Mouse (Mus musculus) embryonic facial prominence, embryonic 12.5 days (tissue): ENCODE data around the gene Mest. TPM values are rescaled to one million over a fixed set of nuclear protein-coding genes. Genes with fewer than 3 reads are reported as not detected.

Source experiments
- ATAC-seq: fragments of 200-750 bp; cut with Nextera tagmentation; 2 replicates; pipeline ENCODE4 v1.8.0; 2017; ENCODE audit not compliant: insufficient number of reproducible peaks, insufficient read depth, low FRiP score, low TSS enrichment
- H3K27ac ChIP-seq: fragments of 300-500 bp; sonication (generic); 2 replicates; pipeline ENCODE4 v1.5.1; 2016; ENCODE audit warnings: mild to moderate bottlenecking
- H3K27me3 ChIP-seq: fragments of 300-500 bp; sonication (generic); 2 replicates; pipeline ENCODE4 v1.6.1; 2016; ENCODE audit warnings: mild to moderate bottlenecking, moderate library complexity
- H3K36me3 ChIP-seq: fragments of 300-500 bp; sonication (generic); 2 replicates; pipeline ENCODE4 v1.6.1; 2016; ENCODE audit warnings: mild to moderate bottlenecking
- H3K4me1 ChIP-seq: fragments of 300-500 bp; sonication (generic); 2 replicates; pipeline ENCODE4 v1.6.1; 2016
- H3K4me2 ChIP-seq: fragments of 300-500 bp; sonication (generic); replicated peaks from 2 replicates; pipeline ENCODE4 v1.6.1; 2016; ENCODE audit warnings: mild to moderate bottlenecking, moderate library complexity
- H3K4me3 ChIP-seq: fragments of 300-500 bp; sonication (generic); 2 replicates; pipeline ENCODE4 v1.5.1; 2016; ENCODE audit warnings: mild to moderate bottlenecking
- H3K9ac ChIP-seq: fragments of 300-500 bp; sonication (generic); 2 replicates; pipeline ENCODE4 v1.6.1; 2016; ENCODE audit warnings: mild to moderate bottlenecking, moderate library complexity
- H3K9me3 ChIP-seq: fragments of 300-500 bp; sonication (generic); 2 replicates; pipeline ENCODE4 v1.6.1; 2016; ENCODE audit warnings: mild to moderate bottlenecking, moderate library complexity
- WGBS: fragments of 180-500 bp; shearing (Covaris S2); methylation state at CpG from one replicate; pipeline ENCODE4 v1.1.7; 2016; 5-methylcytosine and 5-hydroxymethylcytosine counted together
- microRNA counts: library from miRNA; unstranded; fragments of <30 nt; microRNA quantifications from one replicate; lab custom pipeline; 2017
- microRNA-seq: library from miRNA; unstranded; fragments of <30 nt; microRNA quantifications from one replicate; pipeline ENCODE4, GENCODE M21; 2017
- polyA plus RNA-seq: library from polyadenylated mRNA; unstranded; fragments of >200 nt; fragmentation: Nextera tagmentation; extraction: Ambion mirVana; gene quantifications from 2 replicates; pipeline ENCODE4 v1.2.1, GENCODE M21; 2016

The Mest gene
- polyA plus RNA-seq, 1 experiment from 2014 or later, result 1,207 TPM

DNA sequence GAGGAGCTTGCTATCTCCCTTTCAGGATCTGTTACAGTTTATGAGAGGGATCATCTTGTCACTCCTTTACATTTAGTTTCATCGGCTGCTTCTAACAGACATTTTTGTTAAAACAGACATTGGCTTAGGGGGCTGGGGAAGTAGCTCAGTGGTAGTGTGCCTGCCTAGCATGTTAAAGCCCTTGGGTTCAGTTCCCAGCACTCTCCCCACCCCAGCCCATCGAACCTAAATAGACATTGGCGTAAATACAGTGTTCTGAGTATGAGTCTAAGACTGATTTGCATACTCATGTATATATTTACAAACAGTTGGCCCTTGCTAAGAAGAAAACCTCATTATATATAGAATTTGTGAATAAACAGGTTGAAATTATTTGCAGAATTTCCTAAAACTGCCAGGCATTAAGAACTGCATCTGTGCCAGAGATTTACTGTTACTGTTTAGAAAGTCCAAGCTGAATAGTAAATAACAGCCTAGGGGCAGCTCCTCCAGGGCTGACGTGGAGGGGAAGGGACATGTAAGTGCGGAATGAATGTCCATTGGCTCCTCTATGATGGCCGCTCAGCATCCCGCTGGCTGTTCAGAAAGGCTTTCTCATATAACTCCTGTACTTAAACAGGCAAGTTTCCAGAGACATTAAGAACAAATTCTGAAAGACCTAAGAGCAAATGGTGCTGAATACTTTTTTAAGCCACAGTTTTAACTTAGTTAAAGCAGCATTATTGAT is 24.4 kb downstream of the Mest start:
- Histone ChIP-seq H3K4me1 (no peaks in the 10 kb centered on the region), H3K4me3 (no peak overlapping the region), H3K27me3 (no peaks in the 10 kb centered on the region), H3K9ac (no peak overlapping the region), H3K36me3 (peaks cover 63% of the 10 kb centered on the region), H3K27ac (no peak overlapping the region), H3K9me3 (no peaks in the 10 kb centered on the region), H3K4me2 (no peak overlapping the region)
- ATAC-seq, result no peak
- 71% methylated on average over 7 of the region's 7 CpGs for WGBS

DNA sequence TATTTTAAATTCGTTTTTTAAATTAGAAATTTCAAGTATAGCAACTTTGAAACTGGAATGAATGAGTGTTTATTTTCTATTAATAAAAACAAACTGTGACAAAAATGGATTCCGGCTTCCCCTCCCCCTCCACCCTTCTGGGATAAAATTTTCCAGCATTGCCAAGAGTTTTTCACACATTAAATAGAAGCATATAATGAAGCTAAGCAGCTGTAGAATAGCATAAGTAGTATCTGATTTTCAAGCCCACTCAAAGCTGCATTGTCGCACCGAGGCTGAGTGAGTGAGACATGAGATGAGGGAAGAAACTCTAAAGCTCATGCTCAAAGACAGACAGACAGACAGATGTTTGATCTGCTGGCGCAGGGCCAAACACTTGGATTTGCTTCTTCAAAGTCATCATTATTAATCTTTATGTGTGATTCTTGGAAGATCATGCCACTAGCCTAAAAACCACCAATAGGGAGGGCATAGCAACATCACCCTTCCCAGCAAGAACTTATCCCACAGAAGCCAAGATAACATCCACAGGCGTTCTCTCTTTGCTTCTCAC is 25.1 kb downstream of the Mest start:
- Histone ChIP-seq H3K9me3 (no peaks in the 10 kb centered on the region), H3K27ac (no peak overlapping the region), H3K27me3 (no peaks in the 10 kb centered on the region), H3K4me2 (no peak overlapping the region), H3K9ac (no peak overlapping the region), H3K4me3 (no peak overlapping the region), H3K36me3 (peaks cover 58% of the 10 kb centered on the region), H3K4me1 (no peaks in the 10 kb centered on the region)
- 72% methylated on average over 6 of the region's 6 CpGs for WGBS
- ATAC-seq, result no peak

DNA sequence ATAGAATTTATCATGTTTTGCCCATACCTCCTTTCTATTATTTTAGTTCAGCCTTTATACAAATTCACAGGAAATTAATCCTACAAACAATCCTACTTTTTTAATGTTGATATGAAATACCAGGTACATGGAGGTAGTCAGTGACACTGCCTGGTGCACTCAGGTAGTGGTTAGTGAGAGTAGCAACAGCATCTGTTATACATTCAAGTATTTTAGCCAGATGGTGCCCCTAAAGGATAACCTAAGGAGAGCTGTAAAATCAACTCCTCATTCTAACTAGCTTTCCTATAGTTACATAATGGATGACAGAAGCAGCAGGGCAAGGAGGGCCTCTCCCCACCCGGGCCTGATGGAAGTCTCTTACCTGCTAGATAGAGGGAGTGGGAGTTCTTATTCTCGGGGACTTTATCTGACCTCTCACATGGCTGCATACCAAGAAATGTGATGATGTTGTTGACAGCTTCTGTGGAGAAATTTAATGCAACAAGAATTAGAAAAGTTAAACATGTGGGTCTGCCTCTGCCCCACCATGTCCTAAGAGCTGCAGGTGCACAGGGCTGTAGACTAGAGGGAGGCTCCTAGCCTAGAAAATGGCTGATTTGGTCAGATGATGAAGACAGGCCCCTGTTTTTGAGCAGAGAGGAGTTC is 25.8 kb downstream of the Mest start:
- no peaks in the 10 kb centered on the region for H3K4me1 ChIP-seq
- no peak overlapping the region for H3K9ac ChIP-seq
- no peaks in the 10 kb centered on the region for H3K9me3 ChIP-seq
- no peak overlapping the region for H3K4me3 ChIP-seq
- no peak overlapping the region for H3K4me2 ChIP-seq
- H3K27me3 ChIP-seq, result no peaks in the 10 kb centered on the region
- WGBS, result 41% methylated on average over 2 of the region's 2 CpGs
- H3K36me3 ChIP-seq, result peaks cover 50% of the 10 kb centered on the region
- H3K27ac ChIP-seq, result no peak overlapping the region
- no peak for ATAC-seq

DNA sequence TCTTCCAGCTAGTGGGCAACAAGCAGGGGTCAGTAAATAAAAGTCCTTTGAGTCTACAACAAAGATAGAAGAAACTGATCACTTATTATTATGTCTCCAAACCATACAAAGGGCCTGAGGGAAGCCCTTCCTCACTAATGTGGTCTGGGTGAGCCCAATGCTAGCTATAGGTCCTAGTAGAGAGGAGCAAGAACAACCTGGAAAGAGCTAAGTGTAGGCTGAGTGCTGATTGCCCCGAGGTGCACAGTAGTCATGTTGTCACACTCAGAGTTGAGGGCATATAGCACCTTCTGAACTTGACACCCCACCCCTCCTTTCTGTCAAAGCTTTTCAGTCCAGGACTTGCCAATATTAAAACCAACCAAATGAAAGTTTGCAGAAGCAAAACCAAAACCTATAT is 26.5 kb downstream of the Mest start:
- no peak overlapping the region for H3K9ac ChIP-seq
- H3K4me3 ChIP-seq, result no peak overlapping the region
- 0 out of 2 replicates have a peak, but pooled peaks have one; percentile 62 for ATAC-seq
- no peaks in the 10 kb centered on the region for H3K27me3 ChIP-seq
- no peak overlapping the region for H3K27ac ChIP-seq
- H3K9me3 ChIP-seq, result no peaks in the 10 kb centered on the region
- no peaks in the 10 kb centered on the region for H3K4me1 ChIP-seq
- 78% methylated on average over 1 of the region's 1 CpGs for WGBS
- H3K4me2 ChIP-seq, result no peak overlapping the region
- peaks cover 46% of the 10 kb centered on the region for H3K36me3 ChIP-seq

DNA sequence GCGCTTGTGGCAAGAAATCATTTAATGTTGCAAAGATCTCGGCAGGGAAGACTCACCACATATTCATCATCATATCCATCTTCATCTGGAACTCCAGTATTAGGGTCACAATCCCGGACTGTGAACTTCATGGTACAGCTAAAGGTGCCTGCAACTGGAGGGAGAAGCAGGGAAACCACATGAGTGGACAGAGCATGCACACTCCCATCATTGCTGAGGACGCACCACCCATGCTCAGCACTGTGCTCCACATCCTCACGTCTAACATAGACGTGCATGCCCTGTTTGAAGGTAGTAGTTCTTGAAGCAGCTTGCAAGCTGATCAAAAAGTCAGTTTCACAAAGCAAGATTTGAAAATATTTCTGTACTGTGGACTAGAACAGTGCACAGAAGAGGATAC is 27.1 kb downstream of the Mest start:
- Histone ChIP-seq H3K4me1 (no peaks in the 10 kb centered on the region), H3K36me3 (peaks cover 40% of the 10 kb centered on the region), H3K4me2 (no peak overlapping the region), H3K27me3 (no peaks in the 10 kb centered on the region), H3K9ac (no peak overlapping the region), H3K27ac (no peak overlapping the region), H3K4me3 (no peak overlapping the region), H3K9me3 (no peaks in the 10 kb centered on the region)
- WGBS, result 85% methylated on average over 6 of the region's 6 CpGs
- ATAC-seq, result no peak

DNA sequence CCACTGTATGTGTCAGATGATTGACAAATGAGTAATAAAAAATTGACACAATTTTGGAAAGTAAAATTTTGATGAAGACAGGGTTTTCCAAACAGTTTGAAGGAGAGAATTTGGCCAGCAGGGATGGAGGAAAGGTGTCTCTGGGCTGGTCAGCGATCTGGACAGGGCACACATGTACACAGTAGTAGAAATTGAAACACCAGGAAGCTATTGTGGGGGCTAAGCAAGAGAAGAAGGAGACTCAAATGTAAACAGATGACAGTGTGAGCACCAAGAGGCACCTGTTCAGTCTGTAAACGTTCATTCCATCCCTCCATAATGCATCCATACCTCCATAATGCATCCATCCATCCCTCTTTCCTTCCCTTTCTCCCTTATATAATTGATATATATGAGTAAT is 27.9 kb downstream of the Mest start:
- ATAC-seq, result 0 out of 2 replicates have a peak, but pooled peaks have one; percentile 54
- H3K27ac ChIP-seq, result no peak overlapping the region
- H3K4me3 ChIP-seq, result no peak overlapping the region
- no peaks in the 10 kb centered on the region for H3K4me1 ChIP-seq
- H3K27me3 ChIP-seq, result no peaks in the 10 kb centered on the region
- H3K36me3 ChIP-seq, result peaks cover 35% of the 10 kb centered on the region
- H3K9me3 ChIP-seq, result no peaks in the 10 kb centered on the region
- H3K9ac ChIP-seq, result no peak overlapping the region
- H3K4me2 ChIP-seq, result no peak overlapping the region
- 79% methylated on average over 2 of the region's 2 CpGs for WGBS

MicroRNA genes within 50 kb of the gene (microRNA counts, 519-probe panel; counts per million panel counts)
- microRNA mmu-miR-335-3p (lab: Ali Mortazavi, UCI) (3,780 counts per million, percentile 75 among the panel's probes with 10 or more counts), microRNA mmu-miR-335-5p (lab: Ali Mortazavi, UCI) (7,515 counts per million, percentile 98 among the panel's probes with 10 or more counts)

Small RNA genes within 50 kb of the gene (microRNA-seq; reads per million reads assigned to microRNA genes)
- 76,609 reads per million, percentile 100 among the genes with 10 or more reads in this experiment for gene Mir335

Other genes with a start within 250 kb of the Mest start
- 37.8 and 38.6 TPM in 2 replicates for gene Tmem209, start 213.8 kb upstream of the Mest start, polyA plus RNA-seq
- gene Ssmem1, start 213.7 kb upstream of the Mest start, polyA plus RNA-seq, result 0.14 and 0.33 TPM in 2 replicates
- 4.2 and 7.6 TPM in 2 replicates for gene Cpa2, start 182.0 kb upstream of the Mest start, polyA plus RNA-seq
- gene Cpa4, start 155.2 kb upstream of the Mest start, polyA plus RNA-seq, result 0.79 and 1.3 TPM in 2 replicates
- gene Cpa5, start 112.5 kb upstream of the Mest start, polyA plus RNA-seq, result 0.22 and 0.33 TPM in 2 replicates
- gene Cpa1, start 84.3 kb upstream of the Mest start, polyA plus RNA-seq, result 0.22 and 0.29 TPM in 2 replicates
- gene Cep41, start 29.8 kb upstream of the Mest start, polyA plus RNA-seq, result 23.8 and 26.3 TPM in 2 replicates
- gene Copg2, start 173.2 kb downstream of the Mest start, polyA plus RNA-seq, result 21.5 and 21.9 TPM in 2 replicates
- gene Tsga13, start 192.0 kb downstream of the Mest start, polyA plus RNA-seq, result 0.39 TPM in 1 of 2 replicates, not detected in the other
- 4.6 and 4.8 TPM in 2 replicates for gene Klf14, start 235.5 kb downstream of the Mest start, polyA plus RNA-seq